Mouse (Mus musculus) forebrain, postnatal 0 days (tissue): Measurements from ENCODE around the gene Iqgap3. TPM values are rescaled to one million over a fixed set of nuclear protein-coding genes. Genes with fewer than 3 reads are reported as not detected.

Experiments used
- ATAC-seq: fragments of 200-750 bp; cut with Nextera tagmentation; 2 replicates; pipeline ENCODE4 v1.8.0; 2017; ENCODE audit warnings: mild to moderate bottlenecking, moderate library complexity
- DNase-seq: peaks from one replicate; pipeline ENCODE4 v3.0.0-alpha.2; 2015
- H3K27ac ChIP-seq: fragments of 300-500 bp; sonication (generic); 2 replicates; pipeline ENCODE4 v1.5.1; 2014; ENCODE audit warnings: low read depth, mild to moderate bottlenecking, antibody characterized with exemption, low read length, moderate library complexity, mixed read lengths
- H3K27me3 ChIP-seq: fragments of 300-500 bp; sonication (generic); 2 replicates; pipeline ENCODE4 v1.6.1; 2014; ENCODE audit warnings: mild to moderate bottlenecking, low read length, mixed read lengths; ENCODE audit not compliant: insufficient read depth
- H3K36me3 ChIP-seq: fragments of 300-500 bp; sonication (generic); 2 replicates; pipeline ENCODE4 v1.6.1; 2014; ENCODE audit warnings: mild to moderate bottlenecking, moderate library complexity; ENCODE audit not compliant: insufficient read depth
- H3K4me1 ChIP-seq: fragments of 300-500 bp; sonication (generic); 2 replicates; pipeline ENCODE4 v1.6.1; 2014; ENCODE audit warnings: antibody characterized with exemption; ENCODE audit not compliant: insufficient read depth
- H3K4me2 ChIP-seq: fragments of 300-500 bp; sonication (generic); 2 replicates; pipeline ENCODE4 v1.6.1; 2014; ENCODE audit warnings: low read depth, mild to moderate bottlenecking, moderate library complexity
- H3K4me3 ChIP-seq: fragments of 300-500 bp; sonication (generic); 2 replicates; pipeline ENCODE4 v1.5.1; 2014; ENCODE audit warnings: low read depth, low read length, mixed read lengths
- H3K9ac ChIP-seq: fragments of 300-500 bp; sonication (generic); 2 replicates; pipeline ENCODE4 v1.6.1; 2014; ENCODE audit warnings: mild to moderate bottlenecking
- H3K9me3 ChIP-seq: fragments of 300-500 bp; sonication (generic); 2 replicates; pipeline ENCODE4 v1.6.1; 2016; ENCODE audit warnings: low read length
- CTCF ChIP-seq: sonication (generic); IDR thresholded peaks from 2 replicates; pipeline ENCODE4 v1.5.1; 2016; ENCODE audit warnings: antibody characterized with exemption, control low read depth, low read depth
- WGBS: fragments of 180-500 bp; shearing (Covaris S2); extraction: QIAGEN DNeasy Blood & Tissue Kit; methylation state at CpG from one replicate; pipeline ENCODE4 v1.1.7; 2014; 5-methylcytosine and 5-hydroxymethylcytosine counted together
- polyA plus RNA-seq: library from polyadenylated mRNA; unstranded; fragments of >200 nt; fragmentation: Nextera tagmentation; extraction: Ambion mirVana; gene quantifications from 2 replicates; pipeline ENCODE4 v1.2.1, GENCODE M21; 2015
- total RNA-seq: library from RNA; depleted of rRNA; stranded (reverse); fragments of >200 nt; gene quantifications from 2 replicates; pipeline ENCODE4 v1.2.3, GENCODE M21; 2014

Gene Iqgap3
- total and polyA plus RNA-seq, 2 experiments from 2014 or later: 2.0 to 6.8 TPM

DNA sequence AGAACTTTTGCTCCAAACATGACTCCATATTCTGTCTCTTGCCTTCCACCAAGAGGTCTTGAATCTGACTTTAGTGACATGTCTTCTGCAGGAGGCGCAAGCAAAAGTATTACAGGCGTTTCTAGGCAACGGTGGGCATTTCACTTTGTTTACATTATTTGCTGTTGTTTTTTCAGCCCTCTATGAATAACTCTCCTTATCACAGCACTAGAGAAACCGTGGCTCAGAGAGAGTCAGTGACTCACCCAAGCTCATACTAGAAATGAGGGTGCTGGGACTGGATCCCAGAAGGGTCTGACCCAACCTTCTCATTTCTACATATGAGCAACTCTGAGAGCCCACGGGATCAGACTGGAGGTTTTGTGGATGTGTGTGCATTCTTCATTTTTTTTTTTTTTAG lies 46.3 kb downstream of the Iqgap3 start:
- Histone ChIP-seq H3K9ac (no peak overlapping the region), H3K27ac (no peak overlapping the region), H3K36me3 (no peaks in the 10 kb centered on the region), H3K27me3 (no peaks in the 10 kb centered on the region), H3K9me3 (no peaks in the 10 kb centered on the region), H3K4me2 (no peak overlapping the region), H3K4me3 (no peak overlapping the region), H3K4me1 (no peaks in the 10 kb centered on the region)
- WGBS: 79% methylated on average over 5 of the region's 5 CpGs
- ATAC-seq (no peak), DNase-seq (no peak)
- no peak for TF ChIP-seq CTCF

DNA sequence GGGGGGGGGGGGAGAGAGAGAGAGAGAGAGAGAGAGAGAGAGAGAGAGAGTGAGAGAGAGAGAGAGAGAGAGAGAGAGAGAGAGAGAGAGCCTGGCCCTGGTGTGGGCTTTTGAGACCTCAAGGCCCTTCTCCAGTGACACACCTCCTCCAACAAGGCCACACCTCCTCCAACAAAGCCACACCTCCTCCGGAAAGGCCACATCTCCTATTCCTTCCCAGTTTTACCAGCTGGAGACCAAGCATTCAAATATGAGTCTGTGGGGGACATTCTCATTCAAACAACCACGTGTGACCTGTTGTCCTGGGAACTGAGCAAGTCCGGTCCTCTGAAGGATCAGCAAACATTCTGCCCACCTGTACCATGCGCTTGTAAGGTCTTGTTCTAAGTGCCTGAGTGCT lies 47.2 kb downstream of the Iqgap3 start:
- Histone ChIP-seq H3K27me3 (no peaks in the 10 kb centered on the region), H3K9me3 (no peaks in the 10 kb centered on the region), H3K36me3 (no peaks in the 10 kb centered on the region), H3K9ac (no peak overlapping the region), H3K4me3 (no peak overlapping the region), H3K27ac (no peak overlapping the region), H3K4me2 (no peak overlapping the region), H3K4me1 (no peaks in the 10 kb centered on the region)
- 46% methylated on average over 4 of the region's 4 CpGs for WGBS
- ATAC-seq: no peak
- no peak for DNase-seq
- TF ChIP-seq CTCF: no peak

- DNase-seq: no peak
- no peak for TF ChIP-seq CTCF
- no peaks in the 10 kb centered on the region for H3K9me3 ChIP-seq
- no peaks in the 10 kb centered on the region for H3K4me1 ChIP-seq
- no peak overlapping the region for H3K4me2 ChIP-seq
- no peak overlapping the region for H3K9ac ChIP-seq
- H3K27me3 ChIP-seq: no peaks in the 10 kb centered on the region
- no peak for ATAC-seq
- no peak overlapping the region for H3K4me3 ChIP-seq
- no peak overlapping the region for H3K27ac ChIP-seq
- WGBS: 97% methylated on average over 3 of the region's 3 CpGs
- H3K36me3 ChIP-seq: no peaks in the 10 kb centered on the region
Measured at GRCm38 (mm10) chr3:88131071-88131470, 49.3 kb downstream of the Iqgap3 start.

DNA sequence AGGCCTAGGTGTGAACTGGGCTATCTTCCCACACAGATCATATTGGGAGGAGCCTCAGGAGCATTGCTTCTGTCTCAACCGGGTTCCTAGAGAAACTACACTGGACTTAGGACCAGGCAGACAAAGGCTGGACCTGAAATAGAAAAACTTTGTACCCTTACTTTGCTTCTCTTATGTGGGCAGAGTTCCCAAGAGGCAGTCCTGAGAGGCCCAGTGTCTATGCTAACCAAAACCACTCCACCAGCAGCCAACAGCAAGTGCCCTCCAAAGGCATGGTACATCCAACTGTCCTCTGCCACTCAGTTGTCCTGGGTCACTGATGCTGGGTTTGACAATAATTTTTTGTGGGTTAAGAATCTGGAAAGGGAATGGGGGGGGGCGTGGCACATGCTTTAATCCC lies 50.7 kb downstream of the Iqgap3 start:
- Histone ChIP-seq H3K36me3 (no peaks in the 10 kb centered on the region), H3K27ac (no peak overlapping the region), H3K4me1 (no peaks in the 10 kb centered on the region), H3K9ac (no peak overlapping the region), H3K4me2 (no peak overlapping the region), H3K27me3 (no peaks in the 10 kb centered on the region), H3K4me3 (no peak overlapping the region), H3K9me3 (no peaks in the 10 kb centered on the region)
- ATAC-seq: no peak
- WGBS: 85% methylated on average over 2 of the region's 2 CpGs
- TF ChIP-seq CTCF: no peak
- no peak for DNase-seq

- WGBS: 42% methylated on average over 4 of the region's 4 CpGs
- no peak for DNase-seq
- H3K9me3 ChIP-seq: no peaks in the 10 kb centered on the region
- H3K27me3 ChIP-seq: no peaks in the 10 kb centered on the region
- ATAC-seq: no peak
- H3K4me1 ChIP-seq: no peaks in the 10 kb centered on the region; the same call in 1 of the 2 replicates
- no peak overlapping the region for H3K4me2 ChIP-seq
- TF ChIP-seq CTCF: no peak
- H3K9ac ChIP-seq: no peak overlapping the region
- H3K27ac ChIP-seq: no peak overlapping the region
- no peak overlapping the region for H3K4me3 ChIP-seq
- no peaks in the 10 kb centered on the region for H3K36me3 ChIP-seq
Measured at GRCm38 (mm10) chr3:88133187-88133771, 51.5 kb downstream of the Iqgap3 start.

- Histone ChIP-seq H3K9me3 (no peaks in the 10 kb centered on the region), H3K4me3 (no peak overlapping the region), H3K4me2 (no peak overlapping the region), H3K27ac (no peak overlapping the region), H3K36me3 (no peaks in the 10 kb centered on the region), H3K9ac (no peak overlapping the region), H3K27me3 (no peaks in the 10 kb centered on the region), H3K4me1 (peaks cover 11% of the 10 kb centered on the region; the same call in 1 of the 2 replicates)
- WGBS: 86% methylated on average over 9 of the region's 9 CpGs
- no peak for ATAC-seq
- no peak for TF ChIP-seq CTCF
- no peak for DNase-seq
Measured at GRCm38 (mm10) chr3:88136346-88136745, 54.6 kb downstream of the Iqgap3 start.

DNA sequence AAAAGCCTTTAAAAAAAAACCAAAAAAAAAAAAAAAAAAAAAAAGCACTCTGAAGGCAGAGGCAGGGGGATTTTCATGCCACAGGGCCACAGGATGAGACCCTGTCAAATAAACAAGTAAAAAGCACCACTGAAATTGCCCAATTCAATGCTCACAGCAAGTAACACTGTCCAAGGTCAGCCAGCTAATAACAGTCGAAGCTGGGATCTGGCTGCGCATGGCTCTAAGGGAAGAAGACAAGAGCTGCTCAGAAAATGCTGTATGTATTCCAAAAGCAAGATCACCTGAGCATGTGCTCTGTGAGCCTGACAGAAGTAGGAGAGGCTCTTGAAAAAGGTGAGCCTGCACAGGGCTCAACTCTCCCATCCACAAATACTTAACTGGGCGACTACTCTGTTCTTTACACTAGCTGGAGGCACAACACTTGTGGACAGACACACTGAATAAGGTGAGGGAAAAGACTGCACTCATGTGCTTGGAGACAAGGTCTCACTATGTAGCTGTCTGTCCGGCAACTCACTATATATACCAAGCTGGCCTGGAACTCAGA lies 55.2 kb downstream of the Iqgap3 start:
- 85% methylated on average over 4 of the region's 4 CpGs for WGBS
- H3K9me3 ChIP-seq: no peaks in the 10 kb centered on the region
- peaks cover 11% of the 10 kb centered on the region; the same call in 1 of the 2 replicates for H3K4me1 ChIP-seq
- ATAC-seq (no peak), DNase-seq (no peak)
- no peak overlapping the region for H3K4me2 ChIP-seq
- H3K9ac ChIP-seq: no peak overlapping the region
- no peaks in the 10 kb centered on the region for H3K36me3 ChIP-seq
- no peak for TF ChIP-seq CTCF
- H3K27me3 ChIP-seq: no peaks in the 10 kb centered on the region
- no peak overlapping the region for H3K4me3 ChIP-seq
- H3K27ac ChIP-seq: no peak overlapping the region
